24 mouse cellular contexts compared by ENCODE assay signal in genomic region chr9:107099487-107099886, GRCm38 (mm10).
DNase-seq lines count a peak whose midpoint lies in the region; ATAC-seq and TF ChIP-seq lines count a peak whose summit lies in the region.
"Had no signal": no experiment of that assay in that cellular context is flagged by ENCODE, and none has a peak within 500 bp of the region (broad histone marks: within the 10 kb centered on the region; RNA-seq: fewer than 3 reads in every experiment).

No protein-coding gene starts in this region.

- no peak overlapping the region for H3K4me2 ChIP-seq in CH12.LX (ENCODE audit: insufficient read depth, low read depth, poor library complexity, severe bottlenecking)
- H3K4me2 ChIP-seq: heart, embryonic 11.5 days; hindbrain, embryonic 13.5 days; intestine, embryonic 15.5 days had no signal

- H3K4me3 ChIP-seq in left cerebral cortex, adult 2 months, result no peak overlapping the region
- no peak overlapping the region for H3K4me3 ChIP-seq in CH12.LX (replicated peaks in 1 of 3; ENCODE audit: low read depth in 2 of 3, low read length in 2 of 3, poor library complexity in 1 of 3)
- no peak overlapping the region for H3K4me3 ChIP-seq in ES-E14 (ENCODE audit: insufficient read depth in 1 of 2, low read depth in 1 of 2, low read length in 2 of 2, poor library complexity in 1 of 2, severe bottlenecking in 1 of 2)
- H3K4me3 ChIP-seq: forebrain, embryonic 10.5 days; hindbrain, embryonic 10.5 days; hindbrain, embryonic 13.5 days; intestine, embryonic 15.5 days had no signal

- TF ChIP-seq RAD21 in CH12.LX (IDR thresholded peaks at IDR 0.05; ENCODE audit: low read depth, low read length), result no peak

- no peak for DNase-seq in left cerebral cortex, adult 2 months (ENCODE audit: extremely low spot score in 1 of 2, low spot score in 2 of 2)
- no peak for DNase-seq in left cerebral cortex, adult 8-10 months (ENCODE audit: low spot score in 2 of 2)
- no peak for DNase-seq in CH12.LX (ENCODE audit: extremely low read depth)
- no peak for DNase-seq in ES-E14 (ENCODE audit: low read depth, low spot score)
- peak; percentile 81 for DNase-seq in brain, adult 2 months (ENCODE audit: low read depth, low spot score)
- DNase-seq in heart, postnatal 36 days, result no peak
- DNase-seq: adrenal gland, adult 8-10 months; adrenal gland, postnatal 25 days; cerebellum, adult 18-20 months; cerebellum, adult 9-10 months; cerebellum, postnatal 14 days; forebrain, postnatal 0 days; gastrocnemius, postnatal 10 days; heart, adult 11 months had no signal

- H3K9me3 ChIP-seq in CH12.LX (replicated peaks; ENCODE audit: low read length) (no peaks in the 10 kb centered on the region), ES-E14 (ENCODE audit: control insufficient read depth, insufficient read depth, low read depth, low read length) (no peaks in the 10 kb centered on the region)
- H3K9me3 ChIP-seq: forebrain, embryonic 10.5 days; G1E; hindbrain, embryonic 10.5 days; hindbrain, embryonic 13.5 days; intestine, embryonic 15.5 days had no signal

- no peak for TF ChIP-seq POLR2A in CH12.LX (IDR thresholded peaks at IDR 0.05; ENCODE audit: low read depth, low read length)

- 0 out of 2 replicates have a peak overlapping the region, but pooled peaks have one; percentile 11 for H3K27ac ChIP-seq in left cerebral cortex, adult 2 months
- H3K27ac ChIP-seq in CH12.LX (ENCODE audit: insufficient read depth, low read depth) (no peak overlapping the region), ES-E14 (ENCODE audit: insufficient read depth, low read depth, low read length, poor library complexity, severe bottlenecking) (no peak overlapping the region)
- H3K27ac ChIP-seq: forebrain, embryonic 10.5 days; hindbrain, embryonic 10.5 days; hindbrain, embryonic 13.5 days; intestine, embryonic 15.5 days had no signal

- H3K36me3 ChIP-seq in CH12.LX (replicated peaks in 1 of 2; ENCODE audit: control insufficient read depth in 1 of 2, insufficient read depth in 1 of 2, low read length in 1 of 2) (no peaks in the 10 kb centered on the region), ES-E14 (ENCODE audit: control insufficient read depth, insufficient read depth, low read length, poor library complexity, severe bottlenecking) (no peaks in the 10 kb centered on the region)
- H3K36me3 ChIP-seq: forebrain, embryonic 10.5 days; G1E; hindbrain, embryonic 10.5 days; hindbrain, embryonic 13.5 days; intestine, embryonic 15.5 days had no signal

- dilution Hi-C loops in CH12.LX (cut with MboI; ENCODE audit: extremely low pct_ligation_motif_present, extremely low pct_unique_long_range_greater_than_20kb, low sequenced_read_pairs), result no loop called here

- in situ Hi-C loops in CH12.LX (cut with MboI; ENCODE audit: low pct_ligation_motif_present, low pct_unique_long_range_greater_than_20kb, low sequenced_read_pairs), result no loop called here
- in situ Hi-C loops in ES-E14 (cut with MboI; ENCODE audit: low sequenced_read_pairs in 2 of 2, unreplicated experiment in 2 of 2), result no loop called here

- peaks cover 38% of the 10 kb centered on the region for H3K27me3 ChIP-seq in CH12.LX (replicated peaks)
- H3K27me3 ChIP-seq: hindbrain, embryonic 13.5 days; intestine, embryonic 15.5 days had no signal

- TF ChIP-seq EP300 in CH12.LX (IDR thresholded peaks at IDR 0.05; ENCODE audit: low read length), result no peak

- H3K79me2 ChIP-seq in CH12.LX (replicated peaks; ENCODE audit: control insufficient read depth, extremely low read depth, insufficient read depth, poor library complexity, severe bottlenecking), result no peaks in the 10 kb centered on the region

- H3K9ac ChIP-seq in CH12.LX (ENCODE audit: insufficient read depth, low read depth), result no peak overlapping the region
- H3K9ac ChIP-seq in ES-E14 (ENCODE audit: insufficient read depth, low read depth, low read length, poor library complexity, severe bottlenecking), result no peak overlapping the region
- H3K9ac ChIP-seq: forebrain, postnatal 0 days; hindbrain, embryonic 13.5 days; intestine, embryonic 15.5 days had no signal

- intact Hi-C loops in left cerebral cortex, adult 2 months (cut with DNase I), result no loop called here
- intact Hi-C loops in heart, postnatal 36 days (cut with DNase I), result no loop called here

- ATAC-seq in monocyte, adult 5-6 weeks (replicated peaks; ENCODE audit: insufficient number of reproducible peaks, low FRiP score, low TSS enrichment, poor library complexity, severe bottlenecking), result no peak
- ATAC-seq: CD4-positive, CD25-positive, alpha-beta regulatory T cell, adult 4 months; forebrain, embryonic 14.5 days; forebrain, postnatal 0 days; hindbrain, embryonic 16.5 days; intestine, embryonic 15.5 days had no signal

- TF ChIP-seq CTCF in left cerebral cortex, adult 2 months (IDR thresholded peaks at IDR 0.05), result no peak
- no peak for TF ChIP-seq CTCF in CH12.LX (conservative IDR thresholded peaks at IDR 0.05 in 1 of 2, IDR thresholded peaks at IDR 0.05 in 1 of 2; ENCODE audit: low read depth in 2 of 2, low read length in 2 of 2)

- H3K4me1 ChIP-seq in CH12.LX (ENCODE audit: control insufficient read depth in 1 of 2, insufficient read depth in 2 of 2) (no peaks in the 10 kb centered on the region), ES-E14 (ENCODE audit: control insufficient read depth in 2 of 2, insufficient read depth in 2 of 2, low read length in 2 of 2, poor library complexity in 1 of 2) (no peaks in the 10 kb centered on the region)
- H3K4me1 ChIP-seq: forebrain, embryonic 10.5 days; hindbrain, embryonic 10.5 days; hindbrain, embryonic 13.5 days; intestine, embryonic 15.5 days had no signal

TF ChIP-seq in CH12.LX, 34 proteins besides CTCF, POLR2A, EP300 and RAD21:
- TF ChIP-seq USF2 (conservative IDR thresholded peaks at IDR 0.05; ENCODE audit: low read depth, low read length), result no peak
- peak; percentile 86 for TF ChIP-seq MAFK (IDR thresholded peaks at IDR 0.05; ENCODE audit: insufficient replicate concordance, low read length)
- no peak for TF ChIP-seq MEF2A (IDR thresholded peaks at IDR 0.05; ENCODE audit: borderline replicate concordance, low read depth, low read length)
TF ChIP-seq in CH12.LX: peak in this region for 1.

TF ChIP-seq in ES-E14, 5 proteins besides CTCF, POLR2A, EP300 and RAD21:
- TF ChIP-seq MAFK (IDR thresholded peaks at IDR 0.05; ENCODE audit: insufficient read depth, low read depth, low read length), result peak; percentile 77
- no peak for TF ChIP-seq ZC3H11A (IDR thresholded peaks at IDR 0.05; ENCODE audit: borderline replicate concordance, low read depth, low read length)
